ENCODE assay signal across 8 mouse cellular contexts in the genomic region with DNA sequence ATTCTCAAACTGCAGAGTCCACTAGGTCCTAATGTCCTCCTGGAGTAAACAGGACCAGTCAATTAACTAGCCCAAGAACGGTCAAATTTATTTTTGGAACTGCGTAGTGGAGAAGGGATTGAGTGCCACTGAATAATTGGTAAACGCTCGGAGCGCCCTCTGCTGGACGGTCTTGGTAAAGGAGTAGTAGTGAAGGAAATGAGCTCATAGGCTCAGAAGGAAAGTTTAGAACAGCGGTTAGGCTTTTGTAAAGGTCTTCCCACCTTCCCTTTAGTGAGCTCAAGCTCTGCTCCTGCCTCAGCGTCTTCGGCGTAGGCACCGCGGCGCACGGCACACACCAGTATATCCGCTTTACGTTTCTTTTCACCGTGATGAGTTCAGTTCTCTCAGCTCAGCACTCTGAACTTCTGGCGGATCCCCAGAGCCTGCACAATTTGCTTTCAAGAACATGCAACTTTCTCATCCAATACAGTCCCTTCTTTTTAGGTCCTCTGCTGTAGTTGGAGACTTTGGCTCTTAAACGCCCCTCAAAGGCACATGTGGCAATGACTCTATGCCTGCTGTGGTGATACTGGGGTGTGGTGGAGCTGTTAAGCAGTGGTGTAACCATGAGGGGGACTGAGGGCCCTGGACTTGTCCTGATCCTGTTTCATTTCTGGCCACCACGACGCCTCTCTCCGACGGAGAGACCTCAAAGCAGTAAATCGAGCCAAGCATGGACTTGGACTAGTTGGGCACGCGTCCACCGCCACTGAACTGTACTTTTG. TPM values are rescaled to one million over a fixed set of nuclear protein-coding genes. Genes with fewer than 3 reads are reported as not detected.
A peak's percentile ranks its signal among the peaks of the same experiment; 100 is the strongest.
DNase-seq lines count a peak whose midpoint lies in the region; ATAC-seq and TF ChIP-seq lines count a peak whose summit lies in the region.

No protein-coding gene starts in this region.

- H3K27me3 ChIP-seq in G1E (ENCODE audit: insufficient read depth, low read length), result peaks cover 7% of the 10 kb centered on the region; the same call in 1 of the 2 replicates
- no peaks in the 10 kb centered on the region; the same call in 1 of the 2 replicates for H3K27me3 ChIP-seq in forebrain, embryonic 16.5 days (replicated peaks; ENCODE audit: control insufficient read depth, insufficient read depth, low read length)
- no peaks in the 10 kb centered on the region for H3K27me3 ChIP-seq in thymus, adult 2 months (ENCODE audit: control insufficient read depth, insufficient read depth, low read length)

- no peaks in the 10 kb centered on the region for H3K36me3 ChIP-seq in G1E (replicated peaks)
- H3K36me3 ChIP-seq in forebrain, embryonic 16.5 days (ENCODE audit: control insufficient read depth, insufficient read depth), result no peaks in the 10 kb centered on the region
- no peaks in the 10 kb centered on the region for H3K36me3 ChIP-seq in thymus, adult 2 months (ENCODE audit: control insufficient read depth, insufficient read depth, low read length)

- DNase-seq in G1E (ENCODE audit: low spot score), result peak; percentile 50
- DNase-seq in cerebellum, adult 18-20 months, result peak; percentile 88 to 92
- DNase-seq in heart, postnatal 36 days, result peak; percentile 91 to 97
- peak; percentile 80 to 95 for DNase-seq in layer of hippocampus, adult 18-20 months (ENCODE audit: low spot score in 2 of 2)
- DNase-seq in lung, adult 2 months, result peak; percentile 91
- DNase-seq in thymus, adult 2 months, result peak; percentile 90

- H3K27ac ChIP-seq in forebrain, embryonic 16.5 days (ENCODE audit: low read length), result no peak overlapping the region
- peak overlapping the region; percentile 10; the same call in 1 of the 2 replicates for H3K27ac ChIP-seq in thymus, adult 2 months (ENCODE audit: control insufficient read depth, insufficient read depth, low read length)

- H3K4me3 ChIP-seq in G1E (ENCODE audit: low read depth, low read length), result no peak overlapping the region
- H3K4me3 ChIP-seq in forebrain, embryonic 16.5 days (replicated peaks; ENCODE audit: low read length), result no peak overlapping the region
- H3K4me3 ChIP-seq in lung, adult 2 months (replicated peaks; ENCODE audit: extremely low read depth, low read depth, low read length), result peak overlapping the region; percentile 60
- peak overlapping the region; percentile 21 for H3K4me3 ChIP-seq in thymus, adult 2 months (ENCODE audit: control insufficient read depth, insufficient read depth, low read length)

- peak; percentile 76 for ATAC-seq in G1E (ENCODE audit: extremely low read depth, insufficient number of reproducible peaks, low FRiP score, poor library complexity, severe bottlenecking)
- ATAC-seq in forebrain, embryonic 16.5 days, result peak; percentile 80
- peak; percentile 83 for ATAC-seq in neutrophil, adult 5-6 weeks (ENCODE audit: extremely low read depth, insufficient number of reproducible peaks, low FRiP score, poor library complexity, severe bottlenecking)

- peak; percentile 78 for TF ChIP-seq CTCF in G1E (IDR thresholded peaks at IDR 0.05; ENCODE audit: low read depth, low read length)
- peak; percentile 64 for TF ChIP-seq CTCF in lung, adult 2 months (IDR thresholded peaks at IDR 0.05; ENCODE audit: insufficient read depth, low read length)
- TF ChIP-seq CTCF in thymus, adult 2 months (IDR thresholded peaks at IDR 0.05; ENCODE audit: borderline replicate concordance, control insufficient read depth, extremely low read depth, insufficient read depth, low read length, poor library complexity), result peak; percentile 41; the same call in 1 of the 2 replicates

- H3K4me2 ChIP-seq in forebrain, embryonic 16.5 days (ENCODE audit: low read length), result peak overlapping the region; percentile 36

- no peaks in the 10 kb centered on the region for H3K4me1 ChIP-seq in G1E (ENCODE audit: insufficient read depth, low read depth, low read length)
- peaks cover 4% of the 10 kb centered on the region; the same call in 1 of the 2 replicates for H3K4me1 ChIP-seq in forebrain, embryonic 16.5 days (replicated peaks; ENCODE audit: control insufficient read depth, insufficient read depth, low read length)
- peaks cover 3% of the 10 kb centered on the region; the same call in 1 of the 2 replicates for H3K4me1 ChIP-seq in lung, adult 2 months (ENCODE audit: control insufficient read depth, insufficient read depth, low read length)
- peaks cover 6% of the 10 kb centered on the region for H3K4me1 ChIP-seq in thymus, adult 2 months (replicated peaks; ENCODE audit: control insufficient read depth, insufficient read depth, low read length)

- no peak overlapping the region for H3K9ac ChIP-seq in forebrain, embryonic 16.5 days (replicated peaks; ENCODE audit: low read depth, low read length)

- WGBS in forebrain, embryonic 16.5 days, result 28% methylated on average over 27 of the region's 27 CpGs
- 15% methylated on average over 27 of the region's 27 CpGs for WGBS in lung, adult 2 months
- 26% methylated on average over 27 of the region's 27 CpGs for WGBS in thymus, adult 2 months

- no peaks in the 10 kb centered on the region for H3K9me3 ChIP-seq in G1E (replicated peaks)
- H3K9me3 ChIP-seq in forebrain, embryonic 16.5 days (ENCODE audit: control insufficient read depth, low read length), result no peaks in the 10 kb centered on the region

- TF ChIP-seq POLR2A in lung, adult 2 months (IDR thresholded peaks at IDR 0.05; ENCODE audit: borderline replicate concordance, extremely low read depth, low read depth, low read length), result no peak
- no peak for TF ChIP-seq POLR2A in thymus, adult 2 months (IDR thresholded peaks at IDR 0.05; ENCODE audit: control insufficient read depth, extremely low read depth, insufficient read depth, low read length, poor library complexity)

- intact Hi-C loops in heart, postnatal 36 days (cut with DNase I), result loop anchor here (1.0 to 5.0 kb wide), 2 partner anchors 71 to 245 kb away; no protein-coding TSS in a partner anchor

RNA-seq across cellular contexts. Expression of a gene that starts 16.6 kb away (rescaled TPM):
- total RNA-seq in G1E (2014; fragmentation: Nextera tagmentation), result 1.5 TPM in 2 replicates
- 3.0 and 3.3 TPM in 2 replicates for total RNA-seq in G1E (2017)
- 0.04 and 0.11 TPM in 2 replicates for polyA plus RNA-seq in G1E (2012)
- 48.8 and 53.4 TPM in 2 replicates for polyA plus RNA-seq in forebrain, embryonic 16.5 days (2015; fragmentation: Nextera tagmentation; extraction: Ambion mirVana)
- 10 to 100 TPM; 11.1 to 12.8 TPM for total RNA-seq in heart, postnatal 36 days (2021)
- 10 to 100 TPM; 35.2 to 35.7 TPM for total RNA-seq in layer of hippocampus, adult 18-20 months (2021)
- 5.0 and 9.0 TPM in 2 replicates for polyA plus RNA-seq in lung, adult 2 months (2012; rRNA removed)
- 2.1 and 4.2 TPM in 2 replicates for total RNA-seq in neutrophil, adult 5-6 weeks (2017)
- polyA plus RNA-seq in thymus, adult 2 months (2012; rRNA removed), result 7.2 and 9.4 TPM in 2 replicates

RNA-seq across cellular contexts. Expression of a gene that starts 49.6 kb away (rescaled TPM):
- not detected in 2 replicates for total RNA-seq in G1E (2014; fragmentation: Nextera tagmentation)
- 0.12 TPM in 1 of 2 replicates, not detected in the other for total RNA-seq in G1E (2017)
- not detected in 2 replicates for polyA plus RNA-seq in G1E (2012)
- not detected in 2 replicates for polyA plus RNA-seq in forebrain, embryonic 16.5 days (2015; fragmentation: Nextera tagmentation; extraction: Ambion mirVana)
- not detected for total RNA-seq in heart, postnatal 36 days (2021)
- total RNA-seq in layer of hippocampus, adult 18-20 months (2021), result not detected
- polyA plus RNA-seq in lung, adult 2 months (2012; rRNA removed), result 0.14 TPM in 1 of 2 replicates, not detected in the other
- total RNA-seq in neutrophil, adult 5-6 weeks (2017), result 0.35 and 0.74 TPM in 2 replicates
- 0.26 TPM in 1 of 2 replicates, not detected in the other for polyA plus RNA-seq in thymus, adult 2 months (2012; rRNA removed)

Comparison
In these comparisons a context has a peak if more than half of its experiments do, and no peak if none do; other contexts are left out.
1. H3K4me3 ChIP-seq: peak in lung, adult 2 months (single experiment) and thymus, adult 2 months (single experiment); none in G1E (single experiment) and forebrain, embryonic 16.5 days (single experiment).
2. Peak in every context shown above with its lines, with median percentiles within 50 percentile points of each other: ATAC-seq, DNase-seq and CTCF ChIP-seq.